Mouse (Mus musculus) gonadal fat pad, adult 2 months (tissue): Measurements from ENCODE around the gene Cep104. TPM values are rescaled to one million over a fixed set of nuclear protein-coding genes. Genes with fewer than 3 reads are reported as not detected.
A peak's percentile ranks its signal among the peaks of the same experiment; 100 is the strongest.

Experiments
- DNase-seq: peaks from one replicate; pipeline ENCODE4 v3.0.0-alpha.2; 2012; ENCODE audit warnings: low read depth
- polyA plus RNA-seq: library from polyadenylated mRNA; depleted of rRNA; stranded (reverse); fragments of >200 nt; gene quantifications from 2 replicates; pipeline ENCODE4 v1.2.3, GENCODE M21; 2012; rRNA removed

The Cep104 gene
- 16.5 and 19.6 TPM in 2 replicates for polyA plus RNA-seq

- no peak for DNase-seq
Measured at GRCm38 (mm10) chr4:153974431-153975291, at the start of gene Cep104, which contains the start of gene Dffb. TSS of gene Cep104 (plus strand) at chr4:153975194. TSS of gene Dffb (minus strand) at chr4:153975126.

- no peak for DNase-seq
Measured at GRCm38 (mm10) chr4:153928772-153929299, 46.2 kb upstream of the Cep104 start.

GRCm38 (mm10) chr4:153929425-153929824, 45.6 kb upstream of the Cep104 start:
- DNase-seq = no peak

- DNase-seq = no peak
Measured at GRCm38 (mm10) chr4:153929921-153930320, 45.1 kb upstream of the Cep104 start.

- DNase-seq = no peak
Measured at GRCm38 (mm10) chr4:153943243-153943642, 31.8 kb upstream of the Cep104 start.

GRCm38 (mm10) chr4:153944261-153944660, 30.7 kb upstream of the Cep104 start:
- DNase-seq = no peak

GRCm38 (mm10) chr4:153945741-153946140, 29.3 kb upstream of the Cep104 start:
- no peak for DNase-seq

GRCm38 (mm10) chr4:153950372-153950771, 24.6 kb upstream of the Cep104 start:
- DNase-seq = no peak

- DNase-seq = no peak
Measured at GRCm38 (mm10) chr4:153951150-153951549, 23.8 kb upstream of the Cep104 start.

- DNase-seq = no peak
Measured at GRCm38 (mm10) chr4:153951692-153952091, 23.3 kb upstream of the Cep104 start.

- DNase-seq = no peak
Measured at GRCm38 (mm10) chr4:153955651-153956050, 19.3 kb upstream of the Cep104 start.

- peak; percentile 44 for DNase-seq
Measured at GRCm38 (mm10) chr4:153956569-153957405, 18.2 kb upstream of the Cep104 start, which contains the start of gene A430005L14Rik. TSS of gene A430005L14Rik (plus strand) at chr4:153957237.

- no peak for DNase-seq
Measured at GRCm38 (mm10) chr4:153957444-153958250, 17.3 kb upstream of the Cep104 start.

- DNase-seq = no peak
Measured at GRCm38 (mm10) chr4:153962631-153963030, 12.4 kb upstream of the Cep104 start.

- DNase-seq = no peak
Measured at GRCm38 (mm10) chr4:153966651-153967050, 8.3 kb upstream of the Cep104 start.

- DNase-seq = no peak
Measured at GRCm38 (mm10) chr4:153967556-153967955, 7.4 kb upstream of the Cep104 start.

GRCm38 (mm10) chr4:153968063-153968462, 6.9 kb upstream of the Cep104 start:
- no peak for DNase-seq

- DNase-seq = no peak
Measured at GRCm38 (mm10) chr4:153975292-153975662, 283 bp downstream of the Cep104 start.

GRCm38 (mm10) chr4:153975768-153976167, 774 bp downstream of the Cep104 start:
- DNase-seq = no peak

GRCm38 (mm10) chr4:153979243-153979642, 4.2 kb downstream of the Cep104 start:
- DNase-seq = no peak

GRCm38 (mm10) chr4:153980470-153980869, 5.5 kb downstream of the Cep104 start:
- no peak for DNase-seq
